Mouse (Mus musculus) layer of hippocampus, postnatal 36 days (tissue): ENCODE data around the gene Ifi35. TPM values are rescaled to one million over a fixed set of nuclear protein-coding genes. Genes with fewer than 3 reads are reported as not detected.
"Not testable (repeated sequence)": the region's sequence is repeated elsewhere in the genome, so short reads cannot be mapped to it uniquely, and the experiment has no call there.

ENCODE experiments used
- DNase-seq, 2 experiments: peaks; one replicate each; pipeline ENCODE4 v3.0.0; 2022
- total RNA-seq, 2 experiments: library from RNA; stranded (reverse); gene quantifications; 2 replicates each; pipeline ENCODE4 v1.2.3; 2021

Ifi35 gene
- total RNA-seq, 2 experiments from 2014 or later: 2.5 to 3.1 TPM

DNA sequence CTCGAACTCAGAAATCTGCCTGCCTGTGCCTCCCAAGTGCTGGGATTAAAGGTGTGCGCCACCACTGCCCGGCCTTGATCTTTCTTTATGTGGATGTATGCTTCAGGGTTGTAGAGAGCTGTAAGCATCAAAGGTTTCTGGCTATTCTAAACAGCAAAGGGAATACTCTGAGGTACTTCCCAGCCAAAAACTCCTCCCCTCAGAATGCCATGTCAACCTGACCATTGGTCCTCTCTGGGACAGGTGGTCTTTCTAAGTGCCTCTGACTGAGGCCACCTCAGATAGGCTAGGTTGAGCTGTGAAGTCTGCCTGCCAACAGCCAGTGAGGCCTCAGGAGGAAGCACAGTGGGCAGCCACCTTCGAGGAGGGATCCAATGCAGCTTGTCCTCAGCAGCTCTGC, 692 bp downstream of the Ifi35 start:
- DNase-seq: no peak

DNA sequence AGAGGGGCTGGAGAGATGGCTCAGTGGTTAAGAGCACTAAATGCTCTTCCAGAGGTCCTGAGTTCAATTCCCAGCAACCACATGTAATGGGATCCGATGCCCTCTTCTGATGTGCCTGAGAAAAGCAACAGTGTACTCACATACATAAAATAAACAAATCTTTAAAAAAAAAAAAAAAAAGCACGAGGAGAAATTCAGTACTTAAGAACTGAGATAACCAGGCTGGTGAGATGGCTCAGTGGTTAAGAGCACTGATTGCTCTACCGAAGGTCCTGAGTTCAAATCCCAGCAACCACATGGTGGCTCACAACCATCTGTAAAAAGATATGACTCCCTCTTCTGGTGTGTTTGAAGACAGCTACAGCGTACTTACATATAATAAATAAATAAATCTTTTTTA, 1.4 kb downstream of the Ifi35 start:
- DNase-seq: not testable (repeated sequence)

DNA sequence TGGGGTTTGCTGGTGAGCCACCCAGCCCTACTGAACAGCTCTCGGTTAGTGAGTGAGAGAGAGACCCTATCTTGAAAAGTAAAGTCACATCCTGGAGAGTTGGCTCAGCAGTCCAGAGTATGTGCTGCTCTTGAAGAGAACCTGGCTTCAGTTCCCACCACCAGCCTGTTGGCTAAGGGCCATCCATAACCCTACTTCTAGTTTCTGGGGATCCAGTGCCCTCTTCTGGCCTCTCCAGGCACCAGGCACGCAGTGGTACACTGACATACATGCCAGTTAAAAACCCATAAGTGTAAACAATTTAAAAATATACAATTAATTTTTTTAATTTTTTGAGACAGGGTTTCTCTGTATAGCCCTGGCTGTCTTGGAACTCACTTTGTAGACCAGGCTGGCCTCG, 2.2 kb downstream of the Ifi35 start:
- DNase-seq: no peak

DNA sequence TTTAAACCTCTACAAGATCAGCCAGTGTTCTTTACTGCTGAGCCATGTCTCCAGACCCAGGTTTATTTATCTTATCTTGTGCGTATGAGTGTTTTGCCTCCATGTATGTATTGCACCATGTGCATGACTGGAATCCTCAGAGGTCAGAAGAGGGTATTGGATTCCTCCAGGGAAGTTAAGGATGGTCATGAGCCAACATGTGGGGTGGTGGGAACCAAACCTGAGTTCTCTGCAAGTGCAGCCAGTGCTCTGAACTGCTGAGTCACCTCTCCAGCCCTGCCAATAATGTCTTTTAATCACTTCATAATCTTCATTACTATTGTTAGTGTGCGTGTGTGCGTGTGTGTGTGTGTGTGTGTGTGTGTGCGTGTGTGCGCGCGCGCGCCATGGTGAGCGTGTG, 3.3 kb downstream of the Ifi35 start:
- DNase-seq: no peak

DNA sequence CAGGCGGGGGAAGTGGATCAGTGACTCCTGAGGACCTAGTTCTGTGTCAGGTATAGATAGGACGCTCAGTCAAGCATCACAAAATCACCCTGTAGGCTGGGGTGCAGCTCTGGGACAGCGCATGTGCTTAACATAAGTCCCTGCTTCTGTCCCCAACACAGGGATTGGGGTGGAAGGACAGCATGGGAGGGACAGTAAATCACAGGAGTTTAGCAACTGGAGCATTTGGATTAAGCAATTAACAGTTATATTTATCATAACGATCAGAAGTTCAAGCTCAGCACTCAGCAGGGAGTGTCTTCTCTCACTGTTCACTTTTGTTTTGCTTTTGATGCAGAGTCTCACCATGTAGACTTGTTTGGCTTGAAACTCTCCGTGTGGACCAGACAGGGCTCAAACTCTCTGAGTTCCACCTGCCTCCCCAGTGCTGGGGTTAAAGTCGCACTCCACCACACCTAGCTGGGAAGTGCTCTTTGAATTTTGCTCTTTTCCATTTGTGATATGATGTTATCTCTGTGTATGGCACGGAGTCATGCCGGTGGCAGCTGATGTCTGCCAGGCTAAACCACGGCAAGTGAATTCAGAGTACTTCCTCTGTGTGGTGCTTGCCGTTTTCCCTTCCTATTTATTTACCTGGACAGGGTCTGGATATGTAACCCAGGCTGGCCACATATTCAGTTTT, 4.0 kb downstream of the Ifi35 start:
- DNase-seq: no peak

DNA sequence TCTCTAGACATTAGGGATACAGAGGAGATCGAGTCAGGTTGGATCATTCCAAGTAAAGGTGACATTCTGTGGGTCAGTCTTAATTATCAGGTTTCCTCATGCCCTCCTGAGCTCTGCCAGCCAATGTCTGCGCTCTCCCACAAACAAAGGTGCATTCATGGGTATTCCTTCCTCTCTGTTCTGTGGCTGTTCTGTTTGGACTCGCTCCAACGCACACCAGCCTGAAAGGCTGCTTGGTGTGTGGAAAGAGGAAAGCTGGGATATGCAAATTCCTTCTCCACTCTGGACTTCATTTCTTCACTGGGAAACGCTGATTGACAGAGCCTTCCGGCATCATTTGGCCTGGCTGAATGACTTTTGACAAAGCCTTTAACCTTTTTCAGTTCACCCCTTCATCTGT, 6.5 kb downstream of the Ifi35 start:
- DNase-seq: no peak

DNA sequence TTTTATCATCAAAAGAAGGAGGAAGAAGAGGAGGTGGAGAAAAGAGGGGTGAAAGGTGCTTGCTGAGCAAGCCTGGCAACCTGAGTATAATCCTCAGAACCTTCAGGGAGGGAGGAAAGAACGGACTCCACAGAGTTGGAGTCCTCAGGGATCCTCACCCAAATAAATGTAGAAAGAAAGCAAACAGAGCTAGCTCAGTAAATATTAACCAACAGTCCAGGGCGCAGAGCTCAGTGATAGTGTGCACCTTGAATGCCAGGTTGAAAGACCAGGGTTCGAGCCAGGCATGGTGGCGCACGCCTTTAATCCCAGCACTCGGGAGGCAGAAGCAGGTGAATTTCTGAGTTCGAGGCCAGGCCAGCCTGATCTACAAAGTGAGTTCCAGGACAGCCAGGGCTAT, 7.4 kb downstream of the Ifi35 start:
- DNase-seq: no peak

DNA sequence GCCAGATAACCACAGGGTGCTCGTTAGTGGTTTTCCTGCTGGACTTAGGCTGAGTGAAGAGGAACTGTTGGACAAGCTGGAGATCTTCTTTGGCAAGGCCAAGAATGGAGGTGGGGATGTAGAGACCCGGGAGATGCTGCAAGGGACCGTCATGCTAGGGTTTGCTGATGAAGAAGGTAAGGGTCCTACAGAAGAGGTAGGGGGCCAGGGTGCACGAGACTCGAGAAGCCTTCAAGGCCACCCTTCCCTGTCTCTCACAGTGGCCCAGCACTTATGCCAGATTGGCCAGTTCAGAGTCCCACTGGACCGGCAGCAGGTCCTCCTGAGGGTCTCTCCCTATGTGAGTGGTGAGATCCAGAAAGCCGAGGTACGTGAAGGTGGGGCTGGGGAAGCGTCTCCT, 9.4 kb downstream of the Ifi35 start:
- no peak for DNase-seq

DNA sequence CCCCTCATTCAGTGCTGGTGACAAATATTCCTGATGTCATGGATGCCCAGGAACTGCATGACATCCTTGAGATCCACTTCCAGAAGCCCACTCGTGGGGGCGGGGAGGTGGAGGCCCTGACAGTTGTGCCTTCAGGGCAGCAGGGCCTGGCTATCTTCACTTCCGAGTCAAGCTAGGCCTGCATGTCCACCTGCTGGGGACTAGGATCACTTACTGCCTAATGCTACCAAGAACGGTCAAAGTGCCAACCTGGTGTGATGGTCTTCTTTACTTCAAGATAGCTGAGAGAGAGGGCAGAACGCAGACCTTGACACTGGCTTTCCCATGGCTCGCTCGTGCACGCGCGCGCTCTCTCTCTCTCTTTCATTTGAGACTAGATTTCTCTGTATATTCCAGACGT, 10.0 kb downstream of the Ifi35 start:
- DNase-seq: no peak

DNA sequence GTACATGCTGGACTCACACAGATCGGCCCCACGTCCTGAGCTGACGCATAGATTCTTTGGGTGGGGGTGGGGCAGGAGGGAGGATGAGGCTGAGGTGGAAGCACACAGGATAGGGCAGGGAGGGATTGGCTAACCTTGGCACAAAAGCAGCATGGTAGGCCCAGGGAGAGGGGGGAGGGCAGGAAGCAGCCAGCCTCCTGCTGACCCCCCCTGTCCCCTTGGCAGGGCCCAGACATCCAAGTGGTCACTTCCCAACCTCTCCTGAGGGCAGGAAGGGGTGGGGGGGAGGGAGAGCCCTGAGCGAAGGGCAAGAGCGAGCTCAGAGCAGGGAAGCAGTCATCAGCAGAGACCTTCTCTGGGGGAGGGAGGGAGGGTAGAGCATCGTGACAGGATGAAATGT, 11.5 kb downstream of the Ifi35 start:
- DNase-seq: no peak

DNA sequence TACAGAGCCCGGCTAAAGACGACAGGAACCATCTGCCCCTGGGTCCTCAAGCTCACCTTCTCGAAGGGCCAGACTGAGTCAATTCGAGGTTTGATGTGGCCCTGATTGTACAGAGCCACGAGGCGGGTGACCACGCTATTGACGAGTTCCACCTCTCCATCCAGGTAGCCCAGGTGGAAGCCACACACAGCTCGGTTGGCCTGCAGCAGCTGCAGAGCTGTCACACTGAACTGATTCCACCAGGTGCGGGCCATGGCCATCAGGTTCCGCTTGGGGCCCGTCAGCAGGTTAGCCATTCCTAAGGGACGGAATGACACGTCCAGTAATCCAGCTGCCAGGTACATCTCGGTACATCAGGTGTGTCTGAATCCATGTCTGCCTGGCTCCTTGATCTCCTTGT, 12.1 kb downstream of the Ifi35 start:
- no peak for DNase-seq

DNA sequence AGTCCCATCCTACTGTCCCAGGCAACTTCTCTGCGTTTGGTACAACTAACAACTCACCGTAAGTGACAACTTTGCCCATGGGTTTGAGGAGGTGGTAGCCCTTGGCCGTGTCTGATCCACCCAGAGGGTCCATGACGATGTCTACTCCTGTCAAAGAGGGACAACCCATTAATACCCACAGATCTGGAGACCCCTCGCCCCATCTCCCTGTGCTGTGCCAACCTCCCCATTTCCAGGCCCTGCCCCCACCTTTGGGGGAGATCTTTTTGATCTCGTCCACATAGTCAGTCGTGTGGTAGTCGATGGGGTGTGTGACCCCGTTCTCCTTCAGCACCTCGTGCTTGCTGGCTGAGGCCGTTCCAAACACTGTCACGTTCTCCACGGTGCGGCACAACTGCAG, 13.9 kb downstream of the Ifi35 start:
- DNase-seq: no peak

DNA sequence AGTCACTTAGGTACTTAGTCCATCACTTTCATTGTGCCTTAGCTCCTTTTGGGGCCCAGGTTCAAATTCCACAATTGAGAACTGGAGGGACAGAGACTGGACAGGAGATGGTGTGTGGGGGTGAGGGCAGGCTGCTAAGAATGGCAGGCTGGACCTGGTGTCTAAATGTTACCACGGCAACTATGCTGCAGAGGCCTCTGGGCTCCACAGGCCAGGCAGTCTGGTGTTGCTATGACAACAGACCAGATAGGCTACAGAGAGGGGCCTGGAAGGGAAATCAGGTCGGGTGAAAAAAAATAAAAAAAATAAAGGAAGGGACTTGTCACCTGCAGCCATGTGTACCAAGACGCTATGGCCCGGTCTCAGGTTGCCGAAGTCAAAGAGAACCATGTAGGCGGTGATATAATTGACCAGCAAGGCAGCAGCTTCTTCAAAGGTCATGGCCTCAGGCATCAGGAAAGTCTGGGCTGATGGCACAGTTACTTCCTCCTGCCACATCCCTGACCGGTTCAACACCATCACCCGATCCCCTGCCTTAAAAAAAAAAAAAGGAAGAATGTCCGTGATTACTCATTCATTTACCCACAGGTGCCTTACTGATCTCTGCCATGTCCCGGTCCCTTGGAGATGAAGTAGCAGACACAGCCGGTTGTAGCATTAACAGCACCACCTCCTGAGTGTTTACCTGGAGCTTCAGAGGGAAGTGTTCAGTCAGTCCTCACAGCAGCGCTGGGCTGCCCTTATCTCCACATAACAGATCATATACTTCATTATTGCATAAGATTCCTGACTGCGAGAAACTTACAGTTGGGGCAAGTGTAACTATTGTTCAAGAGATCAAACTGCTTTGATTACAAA, 14.6 kb downstream of the Ifi35 start:
- no peak for DNase-seq

DNA sequence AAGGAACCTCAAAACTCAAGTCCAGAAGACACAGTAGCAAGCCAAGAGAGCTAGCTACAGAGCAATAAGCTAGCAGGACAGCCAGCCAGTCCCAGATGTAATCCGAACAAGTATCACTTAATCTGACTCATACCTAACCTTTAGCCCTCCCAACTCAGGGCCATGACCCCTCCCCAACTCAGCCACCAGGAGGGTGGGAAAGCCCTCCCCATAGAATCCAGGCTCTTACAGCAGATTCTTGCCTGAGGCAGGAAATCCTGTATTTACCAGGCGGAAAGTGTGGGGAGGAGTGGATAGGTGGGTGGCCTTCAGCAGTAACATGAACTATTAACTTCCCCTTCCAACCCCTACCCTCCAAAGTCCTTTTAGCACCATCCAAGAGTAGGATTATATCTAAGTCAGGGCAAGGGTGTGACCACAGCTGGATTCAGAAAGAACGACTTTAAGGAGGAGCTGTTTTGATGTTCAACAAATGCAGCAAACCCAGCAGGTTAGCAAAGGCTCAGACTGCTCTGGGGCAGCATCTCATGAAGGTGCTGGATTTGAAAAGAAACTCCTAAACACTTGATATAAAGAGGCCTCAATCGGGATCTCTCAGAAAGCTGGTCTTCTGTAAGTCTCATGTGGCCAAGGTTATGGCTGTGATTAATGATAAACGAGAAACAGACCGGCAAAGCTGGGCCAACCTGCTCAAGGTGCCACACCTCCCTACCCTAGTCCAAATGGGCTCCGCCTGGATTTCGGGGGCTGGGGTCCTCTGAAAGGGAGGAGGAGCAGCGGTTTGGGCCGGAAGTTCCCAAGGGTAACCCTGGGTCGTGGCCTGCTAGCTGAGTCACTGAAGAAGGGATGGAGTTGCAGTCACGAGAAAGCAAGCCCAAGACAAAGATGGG, 16.2 kb downstream of the Ifi35 start, which contains the start of gene Rnd2:
TSS of gene Rnd2 (plus strand) at position 789 of the 890 bp plus-strand sequence.
- DNase-seq: no peak

DNA sequence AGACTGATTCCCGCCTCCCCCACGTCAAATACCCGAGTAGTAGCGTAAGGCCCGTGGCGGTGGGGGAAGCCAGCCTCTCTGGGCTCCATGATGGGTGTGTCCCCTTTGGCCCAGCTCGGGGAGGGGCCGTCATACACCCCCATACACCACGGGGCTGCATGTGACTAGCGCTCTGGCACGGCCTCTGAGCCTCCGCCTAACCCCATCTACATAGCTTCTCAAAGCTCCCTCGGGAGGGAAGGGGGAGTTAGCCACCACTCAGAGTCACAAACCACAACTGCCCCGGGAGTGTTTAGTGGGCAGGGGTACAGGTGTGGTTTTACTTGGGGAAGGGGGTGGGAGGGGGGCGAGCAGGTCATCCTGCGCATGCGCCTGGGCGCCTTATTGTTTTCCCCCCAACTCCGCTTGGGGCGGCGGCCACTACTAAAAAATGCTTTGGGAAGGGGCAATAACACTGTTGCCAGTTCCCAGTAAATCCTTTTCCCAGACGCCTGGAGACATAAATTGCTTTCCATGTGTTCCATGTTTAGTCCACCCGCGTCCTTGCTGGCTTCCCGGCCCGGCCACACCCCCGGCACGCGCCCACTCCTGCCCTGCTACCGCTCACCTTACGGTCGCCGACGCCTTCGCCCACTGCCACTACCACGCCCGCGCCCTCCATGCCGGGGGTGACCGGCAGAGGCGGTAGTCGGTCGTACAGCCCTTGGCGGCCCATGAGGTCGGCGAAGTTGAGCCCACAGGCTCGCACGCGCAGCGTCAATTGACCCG, 17.1 kb downstream of the Ifi35 start:
- no peak for DNase-seq

DNA sequence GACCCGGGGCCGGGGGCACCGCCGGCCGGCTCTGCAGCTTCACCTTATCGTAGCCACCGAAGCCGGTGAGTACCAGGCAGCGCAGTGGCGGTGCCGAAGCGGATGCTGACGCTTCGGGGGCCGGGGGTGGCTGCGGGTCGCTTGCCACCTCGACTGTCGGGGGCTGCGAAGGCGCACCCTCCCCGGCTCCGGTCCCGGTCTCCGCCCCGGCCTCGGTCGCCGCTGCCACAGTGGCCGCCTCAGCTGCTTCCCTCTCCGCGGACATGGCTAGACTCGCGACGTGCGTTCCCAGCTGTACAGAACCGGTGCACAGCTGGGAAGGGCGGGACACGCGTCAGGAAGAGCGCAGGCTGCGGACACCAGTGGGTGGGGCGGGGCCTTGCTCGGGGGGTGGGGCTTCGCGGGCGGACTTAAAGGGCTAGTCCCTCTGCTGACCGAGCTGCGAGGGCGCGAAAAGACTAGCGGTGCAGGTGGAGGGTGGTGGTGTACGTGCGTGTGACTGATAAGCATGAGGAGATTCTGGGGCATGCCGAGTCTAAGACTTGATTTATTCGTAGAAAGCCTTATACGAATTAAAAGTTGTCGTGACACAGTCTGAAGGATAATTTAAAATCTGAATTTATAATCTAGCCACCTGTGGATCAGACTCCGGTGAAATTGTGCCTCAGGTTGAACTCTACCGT, 17.8 kb downstream of the Ifi35 start, which contains the start of gene Vat1:
TSS of gene Vat1 (minus strand) at position 362 of the 683 bp plus-strand sequence.
- peak; percentile 38 for DNase-seq

DNA sequence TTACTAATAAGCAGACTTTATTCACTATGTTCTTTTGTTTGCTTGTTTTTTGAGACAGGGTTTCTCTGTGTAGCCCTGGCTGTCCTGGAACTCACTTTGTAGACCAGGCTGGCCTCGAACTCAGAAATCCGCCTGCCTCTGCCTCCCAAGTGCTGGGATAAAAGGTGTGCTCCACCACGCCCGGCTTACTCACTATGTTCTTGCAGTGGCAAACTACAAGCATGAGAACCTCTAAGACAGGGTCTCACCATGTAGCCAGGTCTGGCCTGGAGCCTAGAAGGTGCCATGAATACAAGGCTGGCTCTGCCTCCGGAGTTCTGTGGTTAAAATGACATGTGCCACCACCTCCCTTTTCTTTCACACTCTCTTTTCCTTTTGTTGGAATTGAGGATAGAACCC, 18.3 kb downstream of the Ifi35 start:
- not testable (repeated sequence) for DNase-seq

DNA sequence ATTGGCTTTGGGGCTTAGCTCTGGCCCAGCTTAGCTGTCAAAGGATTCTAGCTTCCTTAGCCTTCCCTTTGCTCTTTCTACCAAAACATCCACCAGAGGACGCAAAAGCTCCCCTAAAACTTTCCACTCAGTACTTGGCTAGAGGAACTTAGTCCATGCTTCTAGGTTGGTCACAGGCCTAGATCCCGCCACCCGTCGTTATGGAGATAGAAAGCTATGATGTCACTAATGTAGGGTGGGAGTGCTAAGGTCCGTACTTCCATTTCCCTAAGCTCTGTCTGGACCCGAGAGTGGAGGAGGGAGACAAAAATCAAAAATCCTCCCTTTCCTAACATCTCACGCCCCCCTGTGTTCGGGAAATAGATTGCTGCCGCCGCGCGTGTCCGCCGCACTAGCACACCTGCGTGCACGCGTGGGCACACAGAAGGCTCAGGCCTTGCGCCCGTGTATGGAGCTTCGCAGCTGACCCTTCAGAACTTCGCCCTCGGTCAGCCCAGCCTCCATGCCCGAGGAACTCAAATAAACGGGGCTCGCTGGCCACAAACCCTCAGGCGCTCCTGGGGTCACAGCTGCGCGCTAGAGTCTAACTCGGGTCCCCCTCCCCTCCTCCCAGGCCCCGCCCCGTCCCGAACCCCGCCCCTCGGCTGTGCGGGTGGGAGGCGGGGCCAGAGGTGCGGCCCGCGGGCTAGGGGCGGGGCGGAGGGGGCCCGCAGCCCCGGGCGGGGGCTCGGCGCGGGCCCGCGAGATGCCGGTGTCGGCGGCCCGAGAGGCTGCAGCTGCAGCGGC, 19.5 kb downstream of the Ifi35 start:
- peak; percentile 62 to 66 for DNase-seq

DNA sequence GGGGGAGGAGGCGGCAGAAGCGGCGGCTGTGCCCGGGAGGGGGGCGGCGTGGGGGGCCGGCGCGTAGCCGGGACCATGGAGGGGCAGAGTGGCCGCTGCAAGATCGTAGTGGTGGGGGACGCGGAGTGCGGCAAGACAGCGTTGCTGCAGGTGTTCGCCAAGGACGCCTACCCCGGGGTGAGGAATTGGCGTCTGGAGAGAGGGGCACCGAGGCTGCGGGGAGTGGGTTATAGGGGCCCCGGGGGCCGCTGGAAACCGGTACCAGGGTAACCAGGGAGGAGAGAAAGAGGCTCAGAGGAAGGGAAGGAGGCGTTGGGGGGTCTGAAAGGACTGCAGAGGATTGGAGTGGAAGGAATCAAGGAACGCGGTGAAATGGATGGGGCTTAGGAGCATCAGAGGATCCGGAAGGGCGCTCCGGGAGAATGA, 20.1 kb downstream of the Ifi35 start:
- DNase-seq: peak; percentile 31 to 32

DNA sequence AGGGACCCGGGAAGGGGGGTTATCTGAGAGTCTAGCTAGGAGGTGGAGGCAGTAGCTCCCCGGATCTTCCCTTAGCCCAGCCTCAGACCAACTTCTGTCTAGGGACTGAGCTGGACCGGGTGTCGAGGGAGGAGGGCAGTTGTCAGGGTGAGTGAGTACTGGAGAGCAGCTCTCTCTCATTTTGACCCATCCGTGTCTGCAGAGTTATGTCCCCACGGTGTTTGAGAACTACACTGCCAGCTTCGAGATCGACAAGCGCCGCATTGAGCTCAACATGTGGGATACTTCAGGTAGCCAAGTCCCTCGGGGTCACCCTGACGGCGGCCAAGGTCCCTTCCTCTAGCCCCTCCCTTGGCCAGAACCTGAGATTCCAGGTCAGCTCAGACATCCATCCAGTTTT, 20.5 kb downstream of the Ifi35 start:
- no peak for DNase-seq

DNA sequence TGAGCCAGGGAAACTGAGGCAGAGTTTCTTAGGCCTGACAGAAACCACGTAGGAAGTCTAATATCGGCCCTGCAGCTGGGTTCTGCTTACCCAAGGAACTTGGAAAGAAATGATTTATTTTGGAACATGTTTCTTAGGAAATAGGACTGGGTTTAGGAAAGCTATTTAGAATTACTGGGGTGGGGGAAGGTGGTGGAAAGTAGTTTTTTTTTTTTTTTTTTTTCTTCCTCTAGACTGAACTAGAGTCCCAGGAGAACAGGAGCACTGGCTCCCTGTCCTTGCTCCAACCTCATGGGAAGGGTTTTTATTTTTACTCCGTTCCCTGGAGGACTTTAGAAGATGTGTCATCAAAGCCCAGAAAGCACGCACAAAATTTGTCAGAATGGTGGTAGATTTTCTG, 20.9 kb downstream of the Ifi35 start:
- no peak for DNase-seq
